Mouse (Mus musculus): Measurements from ENCODE around the gene Tpst2. TPM values are rescaled to one million over a fixed set of nuclear protein-coding genes. Genes with fewer than 3 reads are reported as not detected.

Tpst2 gene
- polyA plus RNA-seq, 1 experiment from 2014 or later, result 57.7 TPM

DNA sequence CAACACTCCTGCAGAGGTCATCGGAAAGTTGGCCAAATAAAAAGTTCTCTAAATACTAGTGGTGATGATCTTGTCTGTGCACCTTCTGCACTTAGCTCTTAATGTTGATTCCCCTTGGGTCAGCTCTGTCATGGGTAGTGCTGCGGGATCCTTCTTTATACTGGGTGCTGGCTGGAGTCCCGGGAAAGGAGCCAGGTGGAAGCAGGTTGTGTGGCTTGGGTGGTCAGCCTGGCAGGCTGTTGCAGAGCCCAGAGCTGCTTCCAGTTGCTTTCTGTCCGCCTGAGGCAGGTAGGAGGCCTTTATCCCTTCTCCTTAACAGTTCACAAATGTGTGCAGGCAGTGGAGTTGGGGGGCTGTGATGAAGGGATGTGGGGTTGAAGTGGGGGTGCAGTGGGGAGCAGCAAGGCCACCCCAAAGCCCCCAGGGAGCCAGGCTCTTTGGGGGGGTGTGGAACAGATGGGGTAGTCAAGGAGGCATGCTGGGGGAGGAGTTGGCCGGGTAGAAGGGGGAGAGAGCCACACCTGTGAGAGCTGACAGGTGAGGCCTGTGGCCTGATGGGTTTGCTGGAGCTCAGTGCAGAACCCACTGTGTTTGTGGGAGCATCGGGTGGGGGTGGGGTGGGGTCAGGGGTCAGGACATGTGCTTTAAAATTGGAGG is 5.8 kb downstream of the Tpst2 start:
- H3K36me3 ChIP-seq (ENCODE audit: insufficient read depth), result no peaks in the 10 kb centered on the region
- H3K9ac ChIP-seq, result no peak overlapping the region
- no peak overlapping the region for H3K4me3 ChIP-seq (ENCODE audit: low read depth, low read length)
- no peaks in the 10 kb centered on the region for H3K9me3 ChIP-seq (ENCODE audit: low read depth, low read length)
- no peak overlapping the region for H3K4me2 ChIP-seq
- no peak for DNase-seq
- 57% methylated on average over 6 of the region's 6 CpGs for WGBS
- no peak for ATAC-seq (ENCODE audit: insufficient read depth)
- no peak overlapping the region; the same call in 1 of the 2 replicates for H3K27ac ChIP-seq (ENCODE audit: low read depth)
- H3K4me1 ChIP-seq (ENCODE audit: insufficient read depth), result peaks cover 13% of the 10 kb centered on the region
- no peak for TF ChIP-seq CTCF (IDR thresholded peaks at IDR 0.05; ENCODE audit: low read depth)
- H3K27me3 ChIP-seq (ENCODE audit: insufficient read depth, low read length), result no peaks in the 10 kb centered on the region

DNA sequence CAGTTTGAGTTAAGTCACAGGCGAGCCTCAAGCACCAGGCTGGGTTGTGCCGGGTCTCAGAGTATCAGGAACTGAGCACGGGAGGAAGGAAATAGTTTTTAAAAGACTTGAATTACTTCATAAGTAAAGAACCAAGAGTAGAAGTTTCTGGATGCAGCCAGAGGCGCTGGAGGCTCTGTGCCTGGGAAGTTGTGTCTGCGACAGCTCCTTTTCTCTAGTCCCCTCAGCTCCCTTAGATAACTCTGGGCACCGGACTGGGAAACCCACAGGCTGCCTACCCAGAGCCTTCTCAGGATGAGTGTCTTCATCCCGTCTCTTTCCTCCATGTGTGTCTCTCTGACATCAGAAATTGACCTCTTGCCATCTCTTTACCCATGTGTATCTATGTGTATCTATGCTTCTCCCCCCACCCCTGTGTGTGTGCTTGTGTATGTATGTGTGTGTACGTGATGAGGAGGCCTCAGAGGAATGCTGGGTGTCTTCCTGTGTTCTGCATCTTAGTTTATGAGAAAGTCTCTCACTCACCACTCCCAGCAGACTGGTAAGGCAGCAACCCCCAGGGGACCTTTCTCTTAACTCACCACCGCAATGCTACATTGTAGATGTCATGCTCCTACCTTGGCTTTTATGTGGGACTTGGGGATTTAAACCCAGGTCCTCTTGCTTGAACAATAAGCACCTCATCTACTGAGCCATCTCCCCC is 6.4 kb downstream of the Tpst2 start:
- 68% methylated on average over 9 of the region's 9 CpGs for WGBS
- no peak for TF ChIP-seq CTCF (IDR thresholded peaks at IDR 0.05; ENCODE audit: low read depth)
- H3K9ac ChIP-seq, result no peak overlapping the region
- no peaks in the 10 kb centered on the region for H3K9me3 ChIP-seq (ENCODE audit: low read depth, low read length)
- H3K4me3 ChIP-seq (ENCODE audit: low read depth, low read length), result no peak overlapping the region
- peak overlapping the region; percentile 12 for H3K27ac ChIP-seq (ENCODE audit: low read depth)
- DNase-seq (no peak), ATAC-seq (ENCODE audit: insufficient read depth) (no peak)
- H3K4me2 ChIP-seq, result no peak overlapping the region
- no peaks in the 10 kb centered on the region for H3K27me3 ChIP-seq (ENCODE audit: insufficient read depth, low read length)
- peaks cover 10% of the 10 kb centered on the region; the same call in 1 of the 2 replicates for H3K4me1 ChIP-seq (ENCODE audit: insufficient read depth)
- no peaks in the 10 kb centered on the region for H3K36me3 ChIP-seq (ENCODE audit: insufficient read depth)

DNA sequence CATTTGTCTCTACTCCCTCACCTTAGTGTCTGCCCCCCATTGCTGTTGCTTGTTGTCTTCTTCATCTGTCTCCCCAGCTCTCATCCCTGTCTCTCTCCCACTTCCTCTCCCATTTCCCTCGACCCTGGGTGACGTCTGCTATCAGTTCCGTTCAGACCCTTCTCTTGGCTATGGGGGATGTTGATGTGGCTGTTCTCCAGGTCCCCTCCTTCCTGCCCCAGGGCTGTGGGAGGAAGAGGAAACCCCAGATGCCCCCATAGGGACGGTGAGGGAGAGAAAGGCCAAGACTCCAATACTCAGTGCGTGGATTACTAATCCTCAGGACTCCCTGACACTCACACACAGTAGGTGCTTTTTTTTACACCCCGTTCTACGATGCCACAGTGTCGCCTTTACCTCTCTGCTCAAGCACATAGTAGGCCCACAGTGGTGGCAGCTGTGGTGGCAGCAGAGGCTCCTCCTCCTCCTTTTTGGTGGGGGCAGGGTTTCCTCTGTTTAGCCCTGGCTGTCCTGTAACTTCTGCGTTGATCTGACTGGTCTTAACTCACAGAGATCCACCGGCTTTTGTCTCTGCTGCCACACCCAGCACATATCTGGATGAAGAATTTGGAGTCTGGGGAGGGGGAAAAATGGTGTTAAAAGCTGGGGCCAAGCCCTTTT is 7.2 kb downstream of the Tpst2 start:
- Histone ChIP-seq H3K9ac (no peak overlapping the region), H3K9me3 (ENCODE audit: low read depth, low read length) (no peaks in the 10 kb centered on the region), H3K27ac (ENCODE audit: low read depth) (peak overlapping the region; percentile 63; the same call in 1 of the 2 replicates), H3K4me2 (no peak overlapping the region), H3K4me1 (ENCODE audit: insufficient read depth) (0 out of 2 replicates have a peak, but pooled peaks cover 7% of the 10 kb centered on the region), H3K4me3 (ENCODE audit: low read depth, low read length) (no peak overlapping the region), H3K36me3 (ENCODE audit: insufficient read depth) (no peaks in the 10 kb centered on the region), H3K27me3 (ENCODE audit: insufficient read depth, low read length) (no peaks in the 10 kb centered on the region)
- peak; percentile 46 for DNase-seq
- ATAC-seq (ENCODE audit: insufficient read depth), result no peak
- WGBS, result 58% methylated on average over 10 of the region's 10 CpGs
- TF ChIP-seq CTCF (IDR thresholded peaks at IDR 0.05; ENCODE audit: low read depth), result no peak

DNA sequence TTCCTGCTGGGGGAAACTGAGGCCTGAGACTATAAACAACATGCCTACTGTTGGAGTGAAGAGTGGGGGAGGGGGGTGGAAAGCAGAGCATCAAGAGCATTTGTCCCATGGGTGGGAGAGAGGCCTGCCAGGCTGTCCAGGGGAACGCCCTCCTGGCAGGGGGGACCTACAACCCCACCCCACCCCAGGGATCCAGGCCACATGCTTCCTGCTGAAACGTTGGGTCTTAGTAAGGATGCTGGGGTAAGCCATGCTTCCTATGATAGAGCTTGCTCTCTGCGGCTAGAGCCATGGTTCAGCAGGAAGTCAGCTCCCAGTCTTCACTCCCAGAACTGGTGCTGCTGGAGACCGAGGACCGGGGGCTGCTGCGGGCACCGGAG is 7.7 kb downstream of the Tpst2 start:
- Histone ChIP-seq H3K27ac (ENCODE audit: low read depth) (peak overlapping the region; percentile 63), H3K9ac (no peak overlapping the region)

GRCm38 (mm10) chr5:112285548-112286085 is 9.1 kb downstream of the Tpst2 start:
- 93% methylated on average over 7 of the region's 7 CpGs for WGBS
- no peak overlapping the region for H3K4me3 ChIP-seq (ENCODE audit: low read depth, low read length)

More for the DNA sequence above, 7.7 kb downstream of the Tpst2 start:
- no peak for DNase-seq
- H3K27me3 ChIP-seq (ENCODE audit: insufficient read depth, low read length), result no peaks in the 10 kb centered on the region
- no peak for TF ChIP-seq CTCF (IDR thresholded peaks at IDR 0.05; ENCODE audit: low read depth)
- H3K4me1 ChIP-seq (ENCODE audit: insufficient read depth), result 0 out of 2 replicates have a peak, but pooled peaks cover 7% of the 10 kb centered on the region
- no peaks in the 10 kb centered on the region for H3K9me3 ChIP-seq (ENCODE audit: low read depth, low read length)
- WGBS, result 62% methylated on average over 7 of the region's 7 CpGs
- no peaks in the 10 kb centered on the region for H3K36me3 ChIP-seq (ENCODE audit: insufficient read depth)
- H3K4me3 ChIP-seq (ENCODE audit: low read depth, low read length), result no peak overlapping the region
- no peak overlapping the region for H3K4me2 ChIP-seq
- no peak for ATAC-seq (ENCODE audit: insufficient read depth)

GRCm38 (mm10) chr5:112286608-112286983 is 10.1 kb downstream of the Tpst2 start:
- no peak overlapping the region for H3K4me2 ChIP-seq
- ATAC-seq (ENCODE audit: insufficient read depth) (no peak), DNase-seq (no peak)
- no peaks in the 10 kb centered on the region for H3K27me3 ChIP-seq (ENCODE audit: insufficient read depth, low read length)
- no peak for TF ChIP-seq CTCF (IDR thresholded peaks at IDR 0.05; ENCODE audit: low read depth)
- 64% methylated on average over 2 of the region's 2 CpGs for WGBS
- H3K9ac ChIP-seq, result no peak overlapping the region
- H3K4me1 ChIP-seq (ENCODE audit: insufficient read depth), result 0 out of 2 replicates have a peak, but pooled peaks cover 7% of the 10 kb centered on the region
- no peaks in the 10 kb centered on the region for H3K9me3 ChIP-seq (ENCODE audit: low read depth, low read length)
- no peak overlapping the region for H3K27ac ChIP-seq (ENCODE audit: low read depth)
- no peak overlapping the region for H3K4me3 ChIP-seq (ENCODE audit: low read depth, low read length)
- no peaks in the 10 kb centered on the region for H3K36me3 ChIP-seq (ENCODE audit: insufficient read depth)

More at GRCm38 (mm10) chr5:112285548-112286085, 9.1 kb downstream of the Tpst2 start:
- Histone ChIP-seq H3K4me2 (no peak overlapping the region), H3K9ac (no peak overlapping the region), H3K27me3 (ENCODE audit: insufficient read depth, low read length) (no peaks in the 10 kb centered on the region), H3K4me1 (ENCODE audit: insufficient read depth) (0 out of 2 replicates have a peak, but pooled peaks cover 7% of the 10 kb centered on the region), H3K27ac (ENCODE audit: low read depth) (no peak overlapping the region), H3K36me3 (ENCODE audit: insufficient read depth) (no peaks in the 10 kb centered on the region), H3K9me3 (ENCODE audit: low read depth, low read length) (no peaks in the 10 kb centered on the region)
- no peak for DNase-seq
- no peak for TF ChIP-seq CTCF (IDR thresholded peaks at IDR 0.05; ENCODE audit: low read depth)
- ATAC-seq (ENCODE audit: insufficient read depth), result no peak

Measured in lung, embryonic 14.5 days (tissue).